Mouse (Mus musculus): Measurements from ENCODE around the gene Exoc3l2.

GRCm38 (mm10) chr7:19496214-19496555 lies 33.1 kb downstream of the Exoc3l2 start:
- TF ChIP-seq CTCF (IDR thresholded peaks at IDR 0.05; ENCODE audit: borderline replicate concordance, insufficient read depth, low read length) (no peak), POLR2A (IDR thresholded peaks at IDR 0.05; ENCODE audit: low read depth, low read length) (no peak)
